Mouse (Mus musculus) lung, postnatal 0 days (tissue): ENCODE results near the gene Shd.

ENCODE experiments used
- CTCF ChIP-seq: IDR thresholded peaks from 2 replicates; pipeline ENCODE4 v1.5.1; 2016; ENCODE audit warnings: antibody characterized with exemption, mild to moderate bottlenecking
- EP300 ChIP-seq: IDR thresholded peaks from 2 replicates; pipeline ENCODE4 v1.6.1; 2016; ENCODE audit warnings: antibody characterized with exemption, mild to moderate bottlenecking, control low read depth

DNA sequence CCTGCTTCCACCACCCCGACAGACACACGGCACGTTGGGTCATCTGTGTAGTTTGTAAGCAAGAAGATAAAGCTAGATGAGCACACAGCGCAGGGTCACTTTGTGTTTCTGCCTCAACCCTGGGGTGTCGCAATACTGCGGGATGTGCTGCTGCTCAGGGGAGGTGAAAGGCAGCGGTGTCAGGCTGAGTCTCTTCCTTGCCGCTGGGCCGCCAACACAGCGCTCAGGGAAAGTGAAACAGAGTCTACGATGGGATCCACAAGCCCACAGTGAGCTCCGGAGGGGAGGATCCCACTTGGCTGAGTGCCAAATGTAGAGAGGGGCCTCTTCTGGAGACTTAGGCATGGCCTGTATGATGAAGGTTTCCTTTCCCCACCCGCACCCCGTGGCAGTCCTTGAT lies 7.1 kb upstream of the Shd start:
- no peak for TF ChIP-seq CTCF
- no peak for TF ChIP-seq EP300
